Mouse (Mus musculus) embryonic fibroblast, embryonic 13.5 days (primary cell): Measurements from ENCODE around the gene Gne.

Source experiments
- CTCF ChIP-seq: IDR thresholded peaks from 2 replicates; pipeline ENCODE4 v1.5.1; 2011; ENCODE audit warnings: mild to moderate bottlenecking, control low read depth, low read length, moderate library complexity, borderline replicate concordance; ENCODE audit not compliant: insufficient read depth
- POLR2A ChIP-seq: IDR thresholded peaks from 2 replicates; pipeline ENCODE4 v1.6.1; 2011; ENCODE audit warnings: low read depth, mild to moderate bottlenecking, control low read depth, low read length, moderate library complexity

- TF ChIP-seq CTCF (no peak), POLR2A (no peak)
Observed at GRCm38 (mm10) chr4:44107339-44107738, 23.4 kb upstream of the Gne start.
